ENCODE assay signal across 28 mouse cellular contexts in the genomic region with DNA sequence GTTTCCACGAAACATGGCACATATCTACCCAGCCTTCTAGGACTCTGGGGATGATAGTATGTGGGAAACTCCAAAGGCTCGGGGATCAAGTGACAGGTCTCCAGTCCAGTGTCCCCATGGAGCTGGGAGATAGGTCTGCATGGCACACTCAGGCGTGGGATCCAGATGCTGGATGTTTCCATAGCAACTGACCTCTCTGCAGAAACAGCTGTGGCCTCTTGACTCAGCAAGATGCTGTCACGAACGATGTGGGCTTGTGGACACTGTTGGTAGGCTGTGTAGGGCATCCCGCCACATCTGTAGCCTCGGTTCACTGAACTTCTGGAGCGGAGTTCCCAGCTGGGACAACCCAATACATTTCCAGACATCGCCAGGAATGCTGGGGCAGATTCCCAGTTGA. TPM values are rescaled to one million over a fixed set of nuclear protein-coding genes. Genes with fewer than 3 reads are reported as not detected.
DNase-seq lines count a peak whose midpoint lies in the region; ATAC-seq lines count a peak whose summit lies in the region.
"Had no signal": no experiment of that assay in that cellular context is flagged by ENCODE, and none has a peak within 500 bp of the region (broad histone marks: within the 10 kb centered on the region; RNA-seq: fewer than 3 reads in every experiment).

No protein-coding gene starts in this region.

- no peak overlapping the region for H3K27ac ChIP-seq in midbrain, embryonic 11.5 days (ENCODE audit: low read depth, low read length)
- no peak overlapping the region for H3K27ac ChIP-seq in midbrain, embryonic 16.5 days (ENCODE audit: low read length)
- peak overlapping the region; percentile 1; the same call in 1 of the 2 replicates for H3K27ac ChIP-seq in embryonic facial prominence, embryonic 10.5 days (replicated peaks)
- H3K27ac ChIP-seq: forebrain, embryonic 10.5 days; forebrain, embryonic 13.5 days; heart, adult 2 months; heart, embryonic 10.5 days; heart, embryonic 13.5 days; hindbrain, embryonic 14.5 days; hindbrain, postnatal 0 days had no signal

- no peak overlapping the region for H3K4me3 ChIP-seq in midbrain, embryonic 11.5 days (ENCODE audit: low read depth, low read length)
- H3K4me3 ChIP-seq in midbrain, embryonic 16.5 days (ENCODE audit: low read depth, low read length) = no peak overlapping the region
- H3K4me3 ChIP-seq in embryonic facial prominence, embryonic 10.5 days = no peak overlapping the region
- H3K4me3 ChIP-seq: forebrain, embryonic 10.5 days; forebrain, embryonic 13.5 days; heart, adult 2 months; heart, embryonic 10.5 days; heart, embryonic 13.5 days had no signal

- DNase-seq in embryo, embryonic 10.5 days (ENCODE audit: low spot score) = peak; percentile 40
- no peak for DNase-seq in embryo, embryonic 11 days
- DNase-seq in midbrain, embryonic 11.5 days (ENCODE audit: low spot score, missing footprints) = peak; percentile 89
- DNase-seq in embryonic facial prominence, embryonic 10.5 days (ENCODE audit: low spot score) = peak; percentile 14
- no peak for DNase-seq in left cerebral cortex, adult 11 months (ENCODE audit: low spot score)
- DNase-seq: adrenal gland, adult 2 months; adrenal gland, postnatal 14 days; B cell, adult 2 months; cerebellum, adult 11 months; cerebellum, adult 2 months; cerebellum, adult 9-11 months; cerebellum, postnatal 25 days; gastrocnemius, postnatal 10 days; gastrocnemius, postnatal 36 days; heart, adult 2 months; heart, postnatal 14 days had no signal

- no peak overlapping the region for H3K4me2 ChIP-seq in midbrain, embryonic 11.5 days
- H3K4me2 ChIP-seq in midbrain, embryonic 16.5 days (ENCODE audit: low read length) = no peak overlapping the region
- H3K4me2 ChIP-seq: forebrain, embryonic 13.5 days; heart, embryonic 13.5 days; hindbrain, embryonic 14.5 days had no signal

- 57% methylated on average over 9 of the region's 9 CpGs for WGBS in midbrain, embryonic 11.5 days
- 58% methylated on average over 9 of the region's 9 CpGs for WGBS in midbrain, embryonic 16.5 days
- WGBS in embryonic facial prominence, embryonic 10.5 days = 73% methylated on average over 9 of the region's 9 CpGs

- H3K9me3 ChIP-seq in midbrain, embryonic 11.5 days (ENCODE audit: control insufficient read depth, low read length) = no peaks in the 10 kb centered on the region
- no peaks in the 10 kb centered on the region for H3K9me3 ChIP-seq in midbrain, embryonic 16.5 days (replicated peaks; ENCODE audit: control insufficient read depth, low read length, poor library complexity, severe bottlenecking)
- H3K9me3 ChIP-seq in embryonic facial prominence, embryonic 10.5 days = no peaks in the 10 kb centered on the region
- H3K9me3 ChIP-seq: forebrain, embryonic 10.5 days; forebrain, embryonic 13.5 days; heart, embryonic 10.5 days; heart, embryonic 13.5 days had no signal

- no peaks in the 10 kb centered on the region for H3K4me1 ChIP-seq in midbrain, embryonic 11.5 days (ENCODE audit: control insufficient read depth, insufficient read depth, low read length)
- peaks cover 4% of the 10 kb centered on the region; the same call in 1 of the 2 replicates for H3K4me1 ChIP-seq in midbrain, embryonic 16.5 days (ENCODE audit: control insufficient read depth, insufficient read depth, low read length)
- peaks cover 46% of the 10 kb centered on the region for H3K4me1 ChIP-seq in embryonic facial prominence, embryonic 10.5 days

- H3K36me3 ChIP-seq in midbrain, embryonic 11.5 days (ENCODE audit: control insufficient read depth, insufficient read depth, low read length) = no peaks in the 10 kb centered on the region
- no peaks in the 10 kb centered on the region for H3K36me3 ChIP-seq in midbrain, embryonic 16.5 days (ENCODE audit: control insufficient read depth, insufficient read depth, low read length)
- H3K36me3 ChIP-seq in embryonic facial prominence, embryonic 10.5 days (replicated peaks) = no peaks in the 10 kb centered on the region
- H3K36me3 ChIP-seq: forebrain, embryonic 10.5 days; G1E; heart, embryonic 10.5 days; heart, embryonic 13.5 days had no signal

- no peak for ATAC-seq in midbrain, embryonic 11.5 days (ENCODE audit: low FRiP score)
- ATAC-seq in midbrain, embryonic 16.5 days = no peak
- ATAC-seq: forebrain, embryonic 13.5 days; forebrain, embryonic 16.5 days; hindbrain, postnatal 0 days; inflammation-experienced regulatory T-cells, adult 6 months; intestine, embryonic 16.5 days; Patski had no signal

- no peaks in the 10 kb centered on the region for H3K27me3 ChIP-seq in midbrain, embryonic 11.5 days (ENCODE audit: control insufficient read depth, insufficient read depth, low read length)
- no peaks in the 10 kb centered on the region for H3K27me3 ChIP-seq in midbrain, embryonic 16.5 days (ENCODE audit: control insufficient read depth, insufficient read depth, low read depth, low read length)
- no peaks in the 10 kb centered on the region for H3K27me3 ChIP-seq in embryonic facial prominence, embryonic 10.5 days (replicated peaks; ENCODE audit: low read depth, poor library complexity, severe bottlenecking)

- H3K9ac ChIP-seq in midbrain, embryonic 11.5 days (ENCODE audit: low read length) = no peak overlapping the region
- no peak overlapping the region for H3K9ac ChIP-seq in midbrain, embryonic 16.5 days (ENCODE audit: low read depth, low read length)
- H3K9ac ChIP-seq: forebrain, embryonic 13.5 days; heart, embryonic 13.5 days; hindbrain, embryonic 14.5 days had no signal

RNA-seq across cellular contexts. Expression of a gene that starts 51.9 kb away (rescaled TPM):
- 0.07 and 0.15 TPM in 2 replicates for polyA plus RNA-seq in midbrain, embryonic 11.5 days (2014; fragmentation: Nextera tagmentation; extraction: Ambion mirVana)
- polyA plus RNA-seq in midbrain, embryonic 16.5 days (2015; fragmentation: Nextera tagmentation; extraction: Ambion mirVana) = 0.11 and 0.21 TPM in 2 replicates
- not detected in 2 replicates for polyA plus RNA-seq in embryonic facial prominence, embryonic 10.5 days (2016; fragmentation: Nextera tagmentation; extraction: Ambion mirVana)
- polyA plus RNA-seq: G1E had no signal

Comparison
In these comparisons a context has a peak if more than half of its experiments do, and no peak if none do; other contexts are left out.
1. DNase-seq: peak in embryo, embryonic 10.5 days (single experiment), midbrain, embryonic 11.5 days (single experiment) and embryonic facial prominence, embryonic 10.5 days (single experiment); none in embryo, embryonic 11 days (single experiment) and left cerebral cortex, adult 11 months (single experiment).